Mouse (Mus musculus) embryonic facial prominence, embryonic 11.5 days (tissue): ENCODE results near the gene Rnaseh2a. TPM values are rescaled to one million over a fixed set of nuclear protein-coding genes. Genes with fewer than 3 reads are reported as not detected.
A peak's percentile ranks its signal among the peaks of the same experiment; 100 is the strongest.

Experiments
- ATAC-seq: fragments of 200-750 bp; cut with Nextera tagmentation; replicated peaks from 2 replicates; pipeline ENCODE4 v1.8.0; 2017; ENCODE audit warnings: low read depth; ENCODE audit not compliant: insufficient number of reproducible peaks, low FRiP score, low TSS enrichment
- DNase-seq: peaks from one replicate; pipeline ENCODE4 v3.0.0-alpha.2; 2015; ENCODE audit warnings: low spot score
- H3K27ac ChIP-seq: fragments of 300-500 bp; sonication (generic); replicated peaks from 2 replicates; pipeline ENCODE4 v1.5.1; 2014; ENCODE audit warnings: mild to moderate bottlenecking, low read depth, low read length, control low read depth
- H3K27me3 ChIP-seq: fragments of 300-500 bp; sonication (generic); 2 replicates; pipeline ENCODE4 v1.6.1; 2014; ENCODE audit warnings: mild to moderate bottlenecking, low read length, moderate library complexity, mixed read lengths; ENCODE audit not compliant: control insufficient read depth, insufficient read depth
- H3K36me3 ChIP-seq: fragments of 300-500 bp; sonication (generic); replicated peaks from 2 replicates; pipeline ENCODE4 v1.6.1; 2014; ENCODE audit warnings: low read depth, mild to moderate bottlenecking, low read length, moderate library complexity, mixed read lengths; ENCODE audit not compliant: control insufficient read depth, insufficient read depth
- H3K4me1 ChIP-seq: fragments of 300-500 bp; sonication (generic); 2 replicates; pipeline ENCODE4 v1.6.1; 2014; ENCODE audit warnings: low read length, mixed read lengths; ENCODE audit not compliant: control insufficient read depth, insufficient read depth
- H3K4me2 ChIP-seq: fragments of 300-500 bp; sonication (generic); 2 replicates; pipeline ENCODE4 v1.6.1; 2014; ENCODE audit warnings: low read depth, mild to moderate bottlenecking, control low read depth, low read length, moderate library complexity
- H3K4me3 ChIP-seq: fragments of 300-500 bp; sonication (generic); 2 replicates; pipeline ENCODE4 v1.5.1; 2014; ENCODE audit warnings: low read depth, low read length, control low read depth
- H3K9ac ChIP-seq: fragments of 300-500 bp; sonication (generic); replicated peaks from 2 replicates; pipeline ENCODE4 v1.6.1; 2014; ENCODE audit warnings: mild to moderate bottlenecking, control low read depth, low read length
- H3K9me3 ChIP-seq: fragments of 300-500 bp; sonication (generic); replicated peaks from 2 replicates; pipeline ENCODE4 v1.6.1; 2016; ENCODE audit warnings: mild to moderate bottlenecking, low read length, inconsistent platforms, mixed read lengths; ENCODE audit not compliant: control insufficient read depth
- WGBS: fragments of 180-500 bp; shearing (Covaris S2); extraction: QIAGEN DNeasy Blood & Tissue Kit; methylation state at CpG from one replicate; pipeline ENCODE4 v1.1.7; 2014; 5-methylcytosine and 5-hydroxymethylcytosine counted together
- polyA plus RNA-seq: library from polyadenylated mRNA; unstranded; fragments of >200 nt; fragmentation: Nextera tagmentation; extraction: Ambion mirVana; gene quantifications from 2 replicates; pipeline ENCODE4 v1.2.1, GENCODE M21; 2014

Gene Rnaseh2a
- polyA plus RNA-seq, 1 experiment from 2014 or later, result 109 TPM

GRCm38 (mm10) chr8:84913960-84914359 lies 55.6 kb downstream of the Rnaseh2a start:
- Histone ChIP-seq H3K4me2 (no peak overlapping the region), H3K27me3 (peaks cover 33% of the 10 kb centered on the region), H3K27ac (no peak overlapping the region), H3K4me3 (no peak overlapping the region), H3K9ac (no peak overlapping the region), H3K36me3 (no peaks in the 10 kb centered on the region), H3K4me1 (peaks cover 1% of the 10 kb centered on the region; the same call in 1 of the 2 replicates), H3K9me3 (no peaks in the 10 kb centered on the region; the same call in 1 of the 2 replicates)
- peak; percentile 41 for DNase-seq
- ATAC-seq, result no peak
- whole genome bisulfite sequencing, result 35% methylated on average over 4 of the region's 4 CpGs

GRCm38 (mm10) chr8:84913502-84913900 lies 56.1 kb downstream of the Rnaseh2a start:
- peak overlapping the region; percentile 39 for H3K4me3 ChIP-seq
- H3K4me1 ChIP-seq, result peaks cover 3% of the 10 kb centered on the region; the same call in 1 of the 2 replicates
- no peaks in the 10 kb centered on the region; the same call in 1 of the 2 replicates for H3K9me3 ChIP-seq
- WGBS, result 16% methylated on average over 9 of the region's 9 CpGs
- H3K4me2 ChIP-seq, result peak overlapping the region; percentile 81
- peak overlapping the region; percentile 43 for H3K9ac ChIP-seq
- no peak for DNase-seq
- no peak for ATAC-seq
- H3K36me3 ChIP-seq, result no peaks in the 10 kb centered on the region
- H3K27ac ChIP-seq, result no peak overlapping the region
- peaks cover 34% of the 10 kb centered on the region for H3K27me3 ChIP-seq

- 1% methylated on average over 55 of the region's 55 CpGs for WGBS
- H3K36me3 ChIP-seq, result no peaks in the 10 kb centered on the region
- ATAC-seq (0 out of 2 replicates have a peak, but pooled peaks have one; percentile 11), DNase-seq (peak; percentile 71)
- no peaks in the 10 kb centered on the region; the same call in 1 of the 2 replicates for H3K9me3 ChIP-seq
- no peak overlapping the region for H3K27ac ChIP-seq
- H3K4me2 ChIP-seq, result peak overlapping the region; percentile 81
- peak overlapping the region; percentile 43 for H3K9ac ChIP-seq
- peak overlapping the region; percentile 39 for H3K4me3 ChIP-seq
- H3K27me3 ChIP-seq, result peaks cover 33% of the 10 kb centered on the region
- peaks cover 3% of the 10 kb centered on the region; the same call in 1 of the 2 replicates for H3K4me1 ChIP-seq
Observed at GRCm38 (mm10) chr8:84912895-84913501, 56.6 kb downstream of the Rnaseh2a start.

- Histone ChIP-seq H3K27me3 (peaks cover 28% of the 10 kb centered on the region), H3K4me2 (peak overlapping the region; percentile 81), H3K27ac (no peak overlapping the region), H3K4me1 (peaks cover 3% of the 10 kb centered on the region; the same call in 1 of the 2 replicates), H3K36me3 (no peaks in the 10 kb centered on the region), H3K9me3 (no peaks in the 10 kb centered on the region; the same call in 1 of the 2 replicates), H3K9ac (peak overlapping the region; percentile 43; the same call in 1 of the 2 replicates), H3K4me3 (peak overlapping the region; percentile 39; the same call in 1 of the 2 replicates)
- DNase-seq, result no peak
- ATAC-seq, result no peak
- WGBS, result 23% methylated on average over 27 of the region's 27 CpGs
Observed at GRCm38 (mm10) chr8:84912391-84912790, 57.2 kb downstream of the Rnaseh2a start.

- peaks cover 3% of the 10 kb centered on the region; the same call in 1 of the 2 replicates for H3K4me1 ChIP-seq
- DNase-seq (no peak), ATAC-seq (no peak)
- no peaks in the 10 kb centered on the region for H3K36me3 ChIP-seq
- WGBS, result 77% methylated on average over 9 of the region's 9 CpGs
- H3K27ac ChIP-seq, result no peak overlapping the region
- H3K9ac ChIP-seq, result no peak overlapping the region
- no peaks in the 10 kb centered on the region; the same call in 1 of the 2 replicates for H3K9me3 ChIP-seq
- no peak overlapping the region for H3K4me2 ChIP-seq
- H3K4me3 ChIP-seq, result no peak overlapping the region
- peaks cover 28% of the 10 kb centered on the region for H3K27me3 ChIP-seq
Observed at GRCm38 (mm10) chr8:84911854-84912253, 57.7 kb downstream of the Rnaseh2a start.

GRCm38 (mm10) chr8:84910551-84910950 lies 59.0 kb downstream of the Rnaseh2a start:
- ATAC-seq (no peak), DNase-seq (no peak)
- Histone ChIP-seq H3K36me3 (no peaks in the 10 kb centered on the region), H3K27ac (no peak overlapping the region), H3K9me3 (no peaks in the 10 kb centered on the region; the same call in 1 of the 2 replicates), H3K4me2 (no peak overlapping the region), H3K9ac (no peak overlapping the region), H3K27me3 (peaks cover 28% of the 10 kb centered on the region), H3K4me3 (no peak overlapping the region), H3K4me1 (peaks cover 3% of the 10 kb centered on the region; the same call in 1 of the 2 replicates)
- 79% methylated on average over 6 of the region's 6 CpGs for WGBS

GRCm38 (mm10) chr8:84909949-84910348 lies 59.6 kb downstream of the Rnaseh2a start:
- no peak overlapping the region for H3K4me3 ChIP-seq
- H3K4me2 ChIP-seq, result no peak overlapping the region
- WGBS, result 57% methylated on average over 5 of the region's 5 CpGs

GRCm38 (mm10) chr8:84909162-84909767 lies 60.3 kb downstream of the Rnaseh2a start:
- H3K4me1 ChIP-seq, result peaks cover 3% of the 10 kb centered on the region; the same call in 1 of the 2 replicates
- H3K27me3 ChIP-seq, result peaks cover 28% of the 10 kb centered on the region
- H3K27ac ChIP-seq, result no peak overlapping the region
- H3K36me3 ChIP-seq, result no peaks in the 10 kb centered on the region
- peak overlapping the region; percentile 67 for H3K9ac ChIP-seq
- WGBS, result 48% methylated on average over 20 of the region's 20 CpGs
- peak overlapping the region; percentile 78 for H3K4me2 ChIP-seq
- DNase-seq (no peak), ATAC-seq (no peak)
- H3K4me3 ChIP-seq, result peak overlapping the region; percentile 59
- H3K9me3 ChIP-seq, result no peaks in the 10 kb centered on the region; the same call in 1 of the 2 replicates

More at GRCm38 (mm10) chr8:84909949-84910348, 59.6 kb downstream of the Rnaseh2a start:
- H3K27ac ChIP-seq, result no peak overlapping the region
- DNase-seq (no peak), ATAC-seq (no peak)
- H3K9ac ChIP-seq, result no peak overlapping the region
- H3K36me3 ChIP-seq, result no peaks in the 10 kb centered on the region
- peaks cover 28% of the 10 kb centered on the region for H3K27me3 ChIP-seq
- no peaks in the 10 kb centered on the region; the same call in 1 of the 2 replicates for H3K9me3 ChIP-seq
- peaks cover 3% of the 10 kb centered on the region; the same call in 1 of the 2 replicates for H3K4me1 ChIP-seq
